Mouse (Mus musculus) forebrain, embryonic 15.5 days (tissue): ENCODE data around the gene Lhfpl5. TPM values are rescaled to one million over a fixed set of nuclear protein-coding genes. Genes with fewer than 3 reads are reported as not detected.

Experiments used
- ATAC-seq: fragments of 200-750 bp; cut with Nextera tagmentation; replicated peaks from 2 replicates; pipeline ENCODE4 v1.8.0; 2017; ENCODE audit warnings: mild to moderate bottlenecking, moderate TSS enrichment, moderate library complexity
- H3K27ac ChIP-seq: fragments of 300-500 bp; sonication (generic); replicated peaks from 2 replicates; pipeline ENCODE4 v1.5.1; 2015; ENCODE audit warnings: mild to moderate bottlenecking, inconsistent platforms
- H3K27me3 ChIP-seq: fragments of 300-500 bp; sonication (generic); 2 replicates; pipeline ENCODE4 v1.6.1; 2015; ENCODE audit warnings: inconsistent platforms
- H3K36me3 ChIP-seq: fragments of 300-500 bp; sonication (generic); 2 replicates; pipeline ENCODE4 v1.6.1; 2015; ENCODE audit warnings: mild to moderate bottlenecking, inconsistent platforms
- H3K4me1 ChIP-seq: fragments of 300-500 bp; sonication (generic); 2 replicates; pipeline ENCODE4 v1.6.1; 2015; ENCODE audit warnings: inconsistent platforms
- H3K4me2 ChIP-seq: fragments of 300-500 bp; sonication (generic); replicated peaks from 2 replicates; pipeline ENCODE4 v1.6.1; 2015; ENCODE audit warnings: mild to moderate bottlenecking, inconsistent platforms
- H3K4me3 ChIP-seq: fragments of 300-500 bp; sonication (generic); 2 replicates; pipeline ENCODE4 v1.5.1; 2015; ENCODE audit warnings: mild to moderate bottlenecking, inconsistent platforms
- H3K9ac ChIP-seq: fragments of 300-500 bp; sonication (generic); replicated peaks from 2 replicates; pipeline ENCODE4 v1.6.1; 2015; ENCODE audit warnings: mild to moderate bottlenecking, inconsistent platforms
- H3K9me3 ChIP-seq: fragments of 300-500 bp; sonication (generic); 2 replicates; pipeline ENCODE4 v1.6.1; 2016; ENCODE audit warnings: inconsistent platforms
- WGBS: fragments of 180-500 bp; shearing (Covaris S2); methylation state at CpG from one replicate; pipeline ENCODE4 v1.1.7; 2015; ENCODE audit warnings: mixed read lengths; 5-methylcytosine and 5-hydroxymethylcytosine counted together
- polyA plus RNA-seq: library from polyadenylated mRNA; unstranded; fragments of >200 nt; fragmentation: Nextera tagmentation; extraction: Ambion mirVana; gene quantifications from 2 replicates; pipeline ENCODE4 v1.2.1, GENCODE M21; 2015

The Lhfpl5 gene
- polyA plus RNA-seq, 1 experiment from 2014 or later, result 6.2 TPM

DNA sequence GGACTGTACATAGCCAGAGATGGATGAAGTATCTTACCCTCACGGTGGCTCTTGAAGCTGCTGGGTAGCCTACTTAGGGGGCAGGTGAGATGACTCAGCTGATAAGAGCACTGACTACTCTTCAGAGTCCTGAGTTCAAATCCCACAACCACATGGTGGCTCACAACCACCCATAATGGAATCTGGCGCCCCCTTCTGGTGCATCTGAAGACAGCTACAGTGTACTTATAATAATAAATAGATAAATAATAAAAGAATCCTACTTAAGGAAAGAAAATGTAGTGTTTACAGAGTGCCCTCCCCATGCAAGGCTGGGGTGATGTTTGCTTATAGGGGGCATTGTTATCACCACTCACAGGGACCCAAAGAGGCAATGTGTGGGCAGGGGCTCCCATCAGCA lies 5.6 kb downstream of the Lhfpl5 start:
- 58% methylated on average over 2 of the region's 2 CpGs for WGBS
- H3K27ac ChIP-seq, result no peak overlapping the region
- no peak overlapping the region for H3K9ac ChIP-seq
- ATAC-seq, result no peak
- H3K4me2 ChIP-seq, result no peak overlapping the region
- no peaks in the 10 kb centered on the region for H3K36me3 ChIP-seq
- H3K27me3 ChIP-seq, result no peaks in the 10 kb centered on the region
- H3K4me1 ChIP-seq, result no peaks in the 10 kb centered on the region
- no peaks in the 10 kb centered on the region for H3K9me3 ChIP-seq
- no peak overlapping the region for H3K4me3 ChIP-seq

GRCm38 (mm10) chr17:28586509-28586908 lies 11.1 kb downstream of the Lhfpl5 start:
- H3K4me2 ChIP-seq, result no peak overlapping the region
- WGBS, result 84% methylated on average over 3 of the region's 3 CpGs
- no peak overlapping the region for H3K4me3 ChIP-seq
- H3K27me3 ChIP-seq, result no peaks in the 10 kb centered on the region
- no peak for ATAC-seq
- H3K9me3 ChIP-seq, result no peaks in the 10 kb centered on the region
- no peak overlapping the region for H3K9ac ChIP-seq
- no peaks in the 10 kb centered on the region for H3K4me1 ChIP-seq
- no peak overlapping the region for H3K27ac ChIP-seq
- H3K36me3 ChIP-seq, result peaks cover 36% of the 10 kb centered on the region

GRCm38 (mm10) chr17:28588591-28588990 lies 13.2 kb downstream of the Lhfpl5 start:
- no peak for ATAC-seq
- H3K27ac ChIP-seq, result no peak overlapping the region
- WGBS, result 66% methylated on average over 2 of the region's 2 CpGs
- H3K4me2 ChIP-seq, result no peak overlapping the region
- H3K4me1 ChIP-seq, result no peaks in the 10 kb centered on the region
- peaks cover 56% of the 10 kb centered on the region for H3K36me3 ChIP-seq
- H3K4me3 ChIP-seq, result no peak overlapping the region
- H3K27me3 ChIP-seq, result no peaks in the 10 kb centered on the region
- H3K9ac ChIP-seq, result no peak overlapping the region
- no peaks in the 10 kb centered on the region for H3K9me3 ChIP-seq

DNA sequence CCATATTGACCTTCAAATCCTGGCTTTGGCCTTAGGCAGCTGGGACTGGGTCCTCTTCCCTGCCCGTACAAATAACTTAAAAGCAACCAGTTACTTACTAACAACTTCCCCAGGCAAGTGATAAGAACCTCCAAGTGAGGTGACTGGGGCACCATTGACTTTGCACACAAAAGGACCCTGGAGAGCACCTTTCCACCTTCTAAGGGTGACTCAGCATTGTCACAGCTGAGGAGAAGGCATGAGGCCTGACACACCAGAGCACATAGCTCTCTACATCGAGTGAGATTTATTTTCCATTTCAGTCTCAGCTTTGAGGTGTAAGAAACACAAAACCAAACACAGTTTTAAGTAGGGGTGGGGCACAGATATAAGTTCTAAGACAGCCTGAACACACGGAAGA lies 15.2 kb downstream of the Lhfpl5 start:
- peaks cover 68% of the 10 kb centered on the region for H3K36me3 ChIP-seq

GRCm38 (mm10) chr17:28591476-28591875 lies 16.0 kb downstream of the Lhfpl5 start:
- Histone ChIP-seq H3K27ac (no peak overlapping the region), H3K36me3 (peaks cover 77% of the 10 kb centered on the region), H3K9ac (no peak overlapping the region), H3K4me2 (no peak overlapping the region), H3K27me3 (no peaks in the 10 kb centered on the region), H3K9me3 (no peaks in the 10 kb centered on the region), H3K4me1 (no peaks in the 10 kb centered on the region), H3K4me3 (no peak overlapping the region)
- ATAC-seq, result no peak
- WGBS, result 93% methylated on average over 5 of the region's 5 CpGs

More for the DNA sequence above, 15.2 kb downstream of the Lhfpl5 start:
- H3K27ac ChIP-seq, result no peak overlapping the region
- no peak for ATAC-seq
- 91% methylated on average over 3 of the region's 3 CpGs for WGBS
- H3K9me3 ChIP-seq, result no peaks in the 10 kb centered on the region
- no peak overlapping the region for H3K4me3 ChIP-seq
- H3K9ac ChIP-seq, result no peak overlapping the region
- no peaks in the 10 kb centered on the region for H3K27me3 ChIP-seq
- no peak overlapping the region for H3K4me2 ChIP-seq
- H3K4me1 ChIP-seq, result no peaks in the 10 kb centered on the region

GRCm38 (mm10) chr17:28592998-28593397 lies 17.6 kb downstream of the Lhfpl5 start:
- no peaks in the 10 kb centered on the region for H3K9me3 ChIP-seq
- no peak overlapping the region for H3K9ac ChIP-seq
- H3K4me1 ChIP-seq, result no peaks in the 10 kb centered on the region
- ATAC-seq, result no peak
- H3K27me3 ChIP-seq, result no peaks in the 10 kb centered on the region
- peaks cover 87% of the 10 kb centered on the region for H3K36me3 ChIP-seq
- H3K4me2 ChIP-seq, result no peak overlapping the region
- H3K4me3 ChIP-seq, result no peak overlapping the region
- H3K27ac ChIP-seq, result no peak overlapping the region
- WGBS, result 17% methylated on average over 4 of the region's 4 CpGs

DNA sequence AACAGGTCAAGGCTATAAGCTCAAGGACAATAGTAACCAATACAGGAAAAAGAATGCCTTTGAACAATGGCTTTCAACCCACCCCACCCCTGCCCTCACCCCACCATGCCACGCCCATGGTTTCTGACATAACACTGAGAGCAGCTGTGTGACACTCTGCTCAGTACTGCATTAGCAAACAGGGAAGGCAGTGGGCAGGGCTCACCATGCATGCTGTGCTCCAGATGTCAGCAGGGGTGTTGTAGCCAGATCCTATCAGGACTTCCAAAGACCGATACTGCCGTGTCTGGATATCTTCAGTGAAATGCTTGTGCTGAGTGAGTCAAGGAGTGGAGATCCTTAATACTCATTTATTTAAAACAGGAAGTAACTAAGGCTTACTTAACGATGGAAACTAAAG lies 18.5 kb downstream of the Lhfpl5 start:
- no peak overlapping the region for H3K4me3 ChIP-seq
- no peaks in the 10 kb centered on the region for H3K4me1 ChIP-seq
- no peaks in the 10 kb centered on the region for H3K9me3 ChIP-seq
- ATAC-seq, result no peak
- H3K36me3 ChIP-seq, result peaks cover 85% of the 10 kb centered on the region
- no peak overlapping the region for H3K4me2 ChIP-seq
- H3K27me3 ChIP-seq, result no peaks in the 10 kb centered on the region
- WGBS, result 75% methylated on average over 4 of the region's 4 CpGs
- no peak overlapping the region for H3K27ac ChIP-seq
- no peak overlapping the region for H3K9ac ChIP-seq

GRCm38 (mm10) chr17:28600780-28601179 lies 25.3 kb downstream of the Lhfpl5 start:
- no peak overlapping the region for H3K9ac ChIP-seq
- no peaks in the 10 kb centered on the region for H3K4me1 ChIP-seq
- H3K27me3 ChIP-seq, result no peaks in the 10 kb centered on the region
- H3K9me3 ChIP-seq, result no peaks in the 10 kb centered on the region
- H3K4me2 ChIP-seq, result no peak overlapping the region
- H3K4me3 ChIP-seq, result no peak overlapping the region
- 84% methylated on average over 5 of the region's 5 CpGs for WGBS
- no peak overlapping the region for H3K27ac ChIP-seq
- no peak for ATAC-seq
- H3K36me3 ChIP-seq, result peaks cover 91% of the 10 kb centered on the region

DNA sequence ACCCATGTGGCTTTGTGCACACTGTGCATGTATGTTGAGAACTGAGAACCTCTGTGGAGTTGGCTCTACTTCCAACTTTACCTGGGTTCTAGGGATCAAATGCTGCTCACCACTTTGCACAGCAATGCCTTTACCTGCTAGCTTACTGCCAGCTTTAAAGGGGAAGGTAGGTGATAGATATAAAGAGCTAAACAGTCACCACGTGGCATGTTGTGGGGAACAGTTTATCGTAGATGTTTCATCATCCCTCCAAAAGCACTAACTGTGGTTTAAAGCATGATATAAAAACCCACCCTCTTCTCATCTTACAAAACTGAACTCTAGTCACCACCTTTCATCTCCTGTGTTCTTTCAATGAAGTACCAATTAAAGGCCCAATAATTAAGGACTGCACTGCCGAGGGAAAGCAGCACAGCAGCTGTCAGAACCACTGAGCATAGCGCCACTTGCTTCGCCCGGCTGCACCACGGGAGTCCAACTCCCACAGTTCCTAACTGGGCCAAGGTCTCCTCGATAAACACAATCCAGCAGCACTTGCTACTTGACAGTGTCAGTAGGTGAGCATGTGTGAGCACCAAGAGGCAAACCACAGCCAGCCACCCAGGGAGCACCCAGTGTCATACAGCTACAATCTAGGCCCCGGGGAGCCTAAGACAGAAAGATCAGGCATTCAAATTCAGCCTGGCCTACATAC lies 26.3 kb downstream of the Lhfpl5 start:
- no peak overlapping the region for H3K27ac ChIP-seq
- no peak overlapping the region for H3K4me2 ChIP-seq
- no peaks in the 10 kb centered on the region for H3K27me3 ChIP-seq
- H3K4me1 ChIP-seq, result no peaks in the 10 kb centered on the region
- no peak overlapping the region for H3K9ac ChIP-seq
- 64% methylated on average over 9 of the region's 9 CpGs for WGBS
- H3K4me3 ChIP-seq, result no peak overlapping the region
- peaks cover 91% of the 10 kb centered on the region for H3K36me3 ChIP-seq
- no peak for ATAC-seq
- no peaks in the 10 kb centered on the region for H3K9me3 ChIP-seq

GRCm38 (mm10) chr17:28609543-28609942 lies 34.1 kb downstream of the Lhfpl5 start:
- no peak overlapping the region for H3K27ac ChIP-seq
- no peak for ATAC-seq
- no peaks in the 10 kb centered on the region for H3K4me1 ChIP-seq
- WGBS, result 90% methylated on average over 3 of the region's 3 CpGs
- peaks cover 38% of the 10 kb centered on the region for H3K36me3 ChIP-seq
- no peaks in the 10 kb centered on the region for H3K9me3 ChIP-seq
- no peak overlapping the region for H3K4me2 ChIP-seq
- no peaks in the 10 kb centered on the region for H3K27me3 ChIP-seq
- H3K4me3 ChIP-seq, result no peak overlapping the region
- H3K9ac ChIP-seq, result no peak overlapping the region

- Histone ChIP-seq H3K9ac (no peak overlapping the region), H3K27me3 (no peaks in the 10 kb centered on the region), H3K4me1 (peaks cover 5% of the 10 kb centered on the region; the same call in 1 of the 2 replicates), H3K36me3 (peaks cover 16% of the 10 kb centered on the region), H3K9me3 (no peaks in the 10 kb centered on the region), H3K4me2 (no peak overlapping the region), H3K27ac (no peak overlapping the region), H3K4me3 (no peak overlapping the region)
- 88% methylated on average over 2 of the region's 2 CpGs for WGBS
- no peak for ATAC-seq
Measured at GRCm38 (mm10) chr17:28612603-28613002, 37.2 kb downstream of the Lhfpl5 start.

DNA sequence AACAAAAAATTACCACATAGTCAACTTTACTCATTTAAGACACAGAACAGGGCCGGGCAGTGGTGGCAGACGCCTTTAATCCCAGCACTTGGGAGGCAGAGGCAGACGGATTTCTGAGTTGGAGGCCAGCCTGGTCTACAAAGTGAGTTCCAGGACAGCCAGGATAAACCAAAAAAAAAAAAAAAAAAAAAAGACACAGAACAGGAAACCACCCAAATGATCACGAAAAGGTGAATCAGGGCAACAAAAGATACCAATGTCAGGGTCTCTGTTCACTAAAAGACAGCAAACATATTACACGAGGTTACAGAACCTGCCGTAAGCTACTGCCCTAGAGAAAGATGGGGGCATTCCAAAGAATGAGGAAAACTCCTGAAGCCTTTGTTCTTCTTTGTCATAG lies 37.7 kb downstream of the Lhfpl5 start:
- 83% methylated on average over 6 of the region's 6 CpGs for WGBS
- no peak overlapping the region for H3K27ac ChIP-seq

DNA sequence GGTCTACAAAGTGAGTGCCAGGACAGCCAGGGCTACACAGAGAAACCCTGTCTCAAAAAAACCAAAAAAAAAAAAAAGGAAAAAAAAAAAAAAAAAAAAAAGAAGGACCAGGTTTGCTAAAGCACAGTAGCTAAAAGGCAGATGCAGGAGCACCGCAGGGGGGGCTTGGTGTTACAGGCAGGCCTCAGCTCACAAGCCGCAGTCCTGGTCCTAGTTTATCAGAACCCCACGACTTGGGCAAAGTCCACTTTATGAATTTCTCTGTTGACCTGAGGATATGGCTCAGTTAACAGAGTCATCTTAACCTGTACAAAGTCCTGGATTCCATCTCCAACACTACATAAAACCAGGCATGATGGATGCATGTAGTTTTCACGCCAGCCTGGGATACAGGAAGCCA lies 39.9 kb downstream of the Lhfpl5 start:
- Histone ChIP-seq H3K4me1 (peaks cover 26% of the 10 kb centered on the region), H3K27me3 (no peaks in the 10 kb centered on the region), H3K4me3 (no peak overlapping the region), H3K9me3 (no peaks in the 10 kb centered on the region), H3K27ac (no peak overlapping the region), H3K36me3 (peaks cover 16% of the 10 kb centered on the region; the same call in 1 of the 2 replicates), H3K9ac (no peak overlapping the region), H3K4me2 (no peak overlapping the region)
- WGBS, result 97% methylated on average over 4 of the region's 4 CpGs
- no peak for ATAC-seq

More for the DNA sequence above, 37.7 kb downstream of the Lhfpl5 start:
- Histone ChIP-seq H3K4me1 (peaks cover 10% of the 10 kb centered on the region), H3K9ac (no peak overlapping the region), H3K27me3 (no peaks in the 10 kb centered on the region), H3K4me3 (no peak overlapping the region), H3K4me2 (no peak overlapping the region), H3K9me3 (no peaks in the 10 kb centered on the region), H3K36me3 (peaks cover 11% of the 10 kb centered on the region)
- ATAC-seq, result no peak
